Mouse (Mus musculus): Measurements from ENCODE around the gene Zfp12. TPM values are rescaled to one million over a fixed set of nuclear protein-coding genes. Genes with fewer than 3 reads are reported as not detected.

Zfp12 gene
- polyA plus RNA-seq, 1 experiment = 4.2 TPM

- TF ChIP-seq GATA1 (IDR thresholded peaks at IDR 0.05; ENCODE audit: low read length) = no peak
Observed at GRCm38 (mm10) chr5:143255131-143255519, 20.2 kb downstream of the Zfp12 start.

- TF ChIP-seq GATA1 (IDR thresholded peaks at IDR 0.05; ENCODE audit: low read length) = no peak
Observed at GRCm38 (mm10) chr5:143255802-143256201, 20.8 kb downstream of the Zfp12 start.

- no peak for TF ChIP-seq GATA1 (IDR thresholded peaks at IDR 0.05; ENCODE audit: low read length)
Observed at GRCm38 (mm10) chr5:143261636-143262035, 26.7 kb downstream of the Zfp12 start.

GRCm38 (mm10) chr5:143264689-143265088 is 29.7 kb downstream of the Zfp12 start:
- no peak for TF ChIP-seq GATA1 (IDR thresholded peaks at IDR 0.05; ENCODE audit: low read length)

- no peak for TF ChIP-seq GATA1 (IDR thresholded peaks at IDR 0.05; ENCODE audit: low read length)
Observed at GRCm38 (mm10) chr5:143265409-143265808, 30.4 kb downstream of the Zfp12 start.

- TF ChIP-seq GATA1 (IDR thresholded peaks at IDR 0.05; ENCODE audit: low read length) = no peak
Observed at GRCm38 (mm10) chr5:143266794-143267193, 31.8 kb downstream of the Zfp12 start.

GRCm38 (mm10) chr5:143268985-143269362 is 34.0 kb downstream of the Zfp12 start:
- TF ChIP-seq GATA1 (IDR thresholded peaks at IDR 0.05; ENCODE audit: low read length) = no peak

- TF ChIP-seq GATA1 (IDR thresholded peaks at IDR 0.05; ENCODE audit: low read length) = no peak
Observed at GRCm38 (mm10) chr5:143269363-143270150, 34.6 kb downstream of the Zfp12 start, which contains the start of gene Zfp316. Gene Zfp316, minus strand, starts transcription at chr5:143270022.

- no peak for TF ChIP-seq GATA1 (IDR thresholded peaks at IDR 0.05; ENCODE audit: low read length)
Observed at GRCm38 (mm10) chr5:143270151-143270519, 35.2 kb downstream of the Zfp12 start.

- TF ChIP-seq GATA1 (IDR thresholded peaks at IDR 0.05; ENCODE audit: low read length) = no peak
Observed at GRCm38 (mm10) chr5:143271642-143272041, 36.7 kb downstream of the Zfp12 start.

- TF ChIP-seq GATA1 (IDR thresholded peaks at IDR 0.05; ENCODE audit: low read length) = peak; percentile 9
Observed at GRCm38 (mm10) chr5:143272108-143272507, 37.1 kb downstream of the Zfp12 start.

GRCm38 (mm10) chr5:143272540-143273330 is 37.8 kb downstream of the Zfp12 start:
- TF ChIP-seq GATA1 (IDR thresholded peaks at IDR 0.05; ENCODE audit: low read length) = no peak

- no peak for TF ChIP-seq GATA1 (IDR thresholded peaks at IDR 0.05; ENCODE audit: low read length)
Observed at GRCm38 (mm10) chr5:143275761-143276160, 40.8 kb downstream of the Zfp12 start.

- TF ChIP-seq GATA1 (IDR thresholded peaks at IDR 0.05; ENCODE audit: low read length) = no peak
Observed at GRCm38 (mm10) chr5:143279247-143279646, 44.3 kb downstream of the Zfp12 start.

- TF ChIP-seq GATA1 (IDR thresholded peaks at IDR 0.05; ENCODE audit: low read length) = no peak
Observed at GRCm38 (mm10) chr5:143284762-143285161, 49.8 kb downstream of the Zfp12 start.

- TF ChIP-seq GATA1 (IDR thresholded peaks at IDR 0.05; ENCODE audit: low read length) = no peak
Observed at GRCm38 (mm10) chr5:143287774-143288328, 52.9 kb downstream of the Zfp12 start.
